Mouse (Mus musculus) limb, embryonic 14.5 days (tissue): ENCODE measurements around the gene Smco4. TPM values are rescaled to one million over a fixed set of nuclear protein-coding genes. Genes with fewer than 3 reads are reported as not detected.

Experiments
- ATAC-seq: fragments of 200-750 bp; cut with Nextera tagmentation; 2 replicates; pipeline ENCODE4 v1.8.0; 2017; ENCODE audit warnings: low read depth, moderate number of reproducible peaks, moderate TSS enrichment; ENCODE audit not compliant: low FRiP score
- DNase-seq: peaks from one replicate; pipeline ENCODE4 v3.0.0-alpha.2; 2015; ENCODE audit warnings: low spot score
- H3K27ac ChIP-seq: fragments of 300-500 bp; sonication (generic); replicated peaks from 2 replicates; pipeline ENCODE4 v1.5.1; 2014; ENCODE audit warnings: low read depth, mild to moderate bottlenecking, low read length, moderate library complexity, mixed read lengths
- H3K27me3 ChIP-seq: fragments of 300-500 bp; sonication (generic); 2 replicates; pipeline ENCODE4 v1.6.1; 2014; ENCODE audit warnings: low read length, mixed read lengths; ENCODE audit not compliant: control insufficient read depth, insufficient read depth
- H3K36me3 ChIP-seq: fragments of 300-500 bp; sonication (generic); 2 replicates; pipeline ENCODE4 v1.6.1; 2014; ENCODE audit warnings: mild to moderate bottlenecking, low read length, moderate library complexity, mixed read lengths; ENCODE audit not compliant: control insufficient read depth, insufficient read depth
- H3K4me1 ChIP-seq: fragments of 300-500 bp; sonication (generic); 2 replicates; pipeline ENCODE4 v1.6.1; 2014; ENCODE audit warnings: antibody characterized with exemption, low read length, mixed read lengths; ENCODE audit not compliant: control insufficient read depth, insufficient read depth
- H3K4me2 ChIP-seq: fragments of 300-500 bp; sonication (generic); replicated peaks from 2 replicates; pipeline ENCODE4 v1.6.1; 2014; ENCODE audit warnings: low read depth, mild to moderate bottlenecking, low read length, moderate library complexity; ENCODE audit not compliant: severe bottlenecking
- H3K4me3 ChIP-seq: fragments of 300-500 bp; sonication (generic); replicated peaks from 2 replicates; pipeline ENCODE4 v1.5.1; 2014; ENCODE audit warnings: low read length
- H3K9ac ChIP-seq: fragments of 300-500 bp; sonication (generic); 2 replicates; pipeline ENCODE4 v1.6.1; 2014; ENCODE audit warnings: mild to moderate bottlenecking, low read depth, low read length, moderate library complexity; ENCODE audit not compliant: severe bottlenecking
- H3K9me3 ChIP-seq: fragments of 300-500 bp; sonication (generic); 2 replicates; pipeline ENCODE4 v1.6.1; 2016; ENCODE audit warnings: low read length; ENCODE audit not compliant: control insufficient read depth
- POLR2A ChIP-seq: fragments of 200-500 bp; IDR thresholded peaks from 2 replicates; pipeline ENCODE4 v1.8.0; 2012; ENCODE audit warnings: inconsistent platforms, mild to moderate bottlenecking, moderate library complexity, borderline replicate concordance; ENCODE audit not compliant: insufficient read depth, insufficient read length; ENCODE audit errors: extremely low read depth
- WGBS: fragments of 180-500 bp; shearing (Covaris S2); extraction: QIAGEN DNeasy Blood & Tissue Kit; methylation state at CpG from one replicate; pipeline ENCODE4 v1.1.7; 2014; 5-methylcytosine and 5-hydroxymethylcytosine counted together
- polyA plus RNA-seq, 2 experiments: library from polyadenylated mRNA; depleted of rRNA in 1 of 2; stranded (reverse) in 1 of 2; unstranded in 1 of 2; fragments of >200 nt; fragmentation: Nextera tagmentation in 1 of 2; extraction: Ambion mirVana in 1 of 2; gene quantifications; 2 replicates each; pipeline versions ENCODE4 v1.2.1 to v1.2.3; 2012 to 2014

The Smco4 gene
- polyA plus RNA-seq, 2 experiments, result 6.9 to 24.5 TPM

DNA sequence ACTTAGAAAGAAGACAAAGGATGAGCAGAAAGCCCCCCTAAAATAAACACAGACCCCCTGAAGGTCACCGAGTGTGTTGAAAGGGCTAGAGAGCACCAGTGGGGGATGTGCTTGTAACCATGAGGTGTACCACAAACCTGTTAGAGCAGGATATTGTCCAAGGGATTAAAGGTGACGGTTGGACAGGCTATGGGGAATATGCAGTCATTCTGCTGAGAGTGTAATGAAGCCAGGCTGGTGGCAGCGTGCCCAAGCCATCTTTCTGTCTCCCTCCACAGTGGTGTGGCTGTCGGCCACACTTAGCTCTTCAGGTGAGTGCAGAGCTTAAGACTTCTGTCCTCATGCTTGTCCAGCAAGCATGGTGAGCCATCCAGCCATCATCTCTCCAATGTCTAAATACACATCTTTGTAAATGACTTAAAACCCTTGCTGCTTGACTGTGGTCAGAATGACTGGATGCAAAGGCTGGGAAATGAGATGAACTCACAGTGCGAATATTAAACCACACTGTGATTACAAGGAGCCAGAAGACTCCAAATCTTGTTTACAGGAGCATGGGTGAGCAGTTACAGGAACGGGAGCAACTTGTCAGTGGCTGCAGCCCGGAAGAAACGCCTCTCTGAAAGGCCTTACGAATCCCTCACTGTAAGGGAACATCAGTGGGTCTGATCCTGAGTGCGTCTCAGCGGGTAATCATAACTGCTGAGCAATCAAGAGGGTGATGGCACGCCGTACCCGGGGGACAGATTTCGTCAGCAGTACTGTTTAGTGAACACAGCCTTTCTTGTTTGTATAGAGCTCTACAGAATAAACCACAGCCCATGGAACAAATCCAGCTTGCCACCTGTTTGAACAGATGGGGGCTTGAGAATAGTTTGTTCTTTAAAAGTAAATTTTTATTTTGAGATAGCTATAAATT, 59.0 kb downstream of the Smco4 start:
- no peak overlapping the region for H3K27ac ChIP-seq
- DNase-seq (no peak), ATAC-seq (no peak)
- H3K4me2 ChIP-seq, result no peak overlapping the region
- H3K36me3 ChIP-seq, result no peaks in the 10 kb centered on the region
- no peak for TF ChIP-seq POLR2A
- H3K9ac ChIP-seq, result no peak overlapping the region
- H3K4me1 ChIP-seq, result no peaks in the 10 kb centered on the region
- H3K27me3 ChIP-seq, result no peaks in the 10 kb centered on the region
- H3K9me3 ChIP-seq, result no peaks in the 10 kb centered on the region
- WGBS, result 74% methylated on average over 15 of the region's 15 CpGs
- H3K4me3 ChIP-seq, result no peak overlapping the region

GRCm38 (mm10) chr9:15553322-15553721, 60.1 kb downstream of the Smco4 start:
- TF ChIP-seq POLR2A, result no peak
- Histone ChIP-seq H3K36me3 (no peaks in the 10 kb centered on the region), H3K9ac (no peak overlapping the region), H3K9me3 (no peaks in the 10 kb centered on the region), H3K27me3 (no peaks in the 10 kb centered on the region), H3K4me3 (no peak overlapping the region), H3K4me2 (no peak overlapping the region), H3K27ac (no peak overlapping the region), H3K4me1 (no peaks in the 10 kb centered on the region)
- 70% methylated on average over 8 of the region's 8 CpGs for WGBS
- DNase-seq, result no peak
- no peak for ATAC-seq

GRCm38 (mm10) chr9:15560451-15560850, 67.2 kb downstream of the Smco4 start:
- no peaks in the 10 kb centered on the region for H3K9me3 ChIP-seq
- H3K27me3 ChIP-seq, result no peaks in the 10 kb centered on the region
- TF ChIP-seq POLR2A, result no peak
- 66% methylated on average over 3 of the region's 3 CpGs for WGBS
- H3K4me1 ChIP-seq, result no peaks in the 10 kb centered on the region
- no peak overlapping the region for H3K9ac ChIP-seq
- no peaks in the 10 kb centered on the region for H3K36me3 ChIP-seq
- no peak overlapping the region for H3K4me2 ChIP-seq
- H3K27ac ChIP-seq, result no peak overlapping the region
- no peak overlapping the region for H3K4me3 ChIP-seq
- DNase-seq (no peak), ATAC-seq (no peak)

DNA sequence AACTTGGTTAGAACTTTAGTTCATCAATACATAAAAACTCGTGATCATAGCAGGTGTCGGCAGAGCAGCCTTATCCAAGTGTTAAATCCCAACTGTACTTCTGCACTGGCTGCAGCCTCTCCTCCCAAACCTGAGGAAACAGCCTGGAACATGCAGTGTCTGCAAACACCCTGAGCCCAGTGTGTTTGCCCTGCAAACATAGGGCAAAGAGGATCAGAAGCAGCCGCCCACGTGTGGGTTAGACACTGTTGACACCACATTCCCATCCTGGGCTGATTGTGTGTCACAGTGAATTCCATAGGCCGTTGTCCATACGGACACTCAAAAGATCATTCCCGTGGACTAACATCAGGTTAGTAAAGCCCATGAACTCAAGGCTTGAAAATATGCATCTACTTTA, 69.1 kb downstream of the Smco4 start:
- Histone ChIP-seq H3K27ac (no peak overlapping the region), H3K36me3 (no peaks in the 10 kb centered on the region), H3K27me3 (no peaks in the 10 kb centered on the region), H3K9ac (no peak overlapping the region), H3K4me2 (no peak overlapping the region), H3K4me1 (no peaks in the 10 kb centered on the region), H3K4me3 (no peak overlapping the region), H3K9me3 (no peaks in the 10 kb centered on the region)
- DNase-seq, result no peak
- ATAC-seq, result no peak
- TF ChIP-seq POLR2A, result no peak
- WGBS, result 90% methylated on average over 7 of the region's 7 CpGs

GRCm38 (mm10) chr9:15574750-15575454, 81.7 kb downstream of the Smco4 start:
- DNase-seq (peak; percentile 8), ATAC-seq (peak; percentile 41; the same call in 1 of the 2 replicates)
- Histone ChIP-seq H3K9ac (no peak overlapping the region), H3K4me1 (0 out of 2 replicates have a peak, but pooled peaks cover 7% of the 10 kb centered on the region), H3K9me3 (no peaks in the 10 kb centered on the region), H3K4me3 (no peak overlapping the region), H3K27ac (no peak overlapping the region), H3K27me3 (no peaks in the 10 kb centered on the region), H3K4me2 (no peak overlapping the region), H3K36me3 (no peaks in the 10 kb centered on the region)
- no peak for TF ChIP-seq POLR2A
- 20% methylated on average over 13 of the region's 13 CpGs for WGBS
